Mouse (Mus musculus) lung, embryonic 15.5 days (tissue): ENCODE results near the gene Dlgap4. TPM values are rescaled to one million over a fixed set of nuclear protein-coding genes. Genes with fewer than 3 reads are reported as not detected.

Experiments
- ATAC-seq: fragments of 200-750 bp; cut with Nextera tagmentation; 2 replicates; pipeline ENCODE4 v1.8.0; 2017; ENCODE audit warnings: moderate number of reproducible peaks, borderline replicate concordance; ENCODE audit not compliant: low FRiP score, low TSS enrichment; ENCODE audit errors: extremely low read depth
- H3K27ac ChIP-seq: fragments of 300-500 bp; sonication (generic); 2 replicates; pipeline ENCODE4 v1.5.1; 2015; ENCODE audit warnings: moderate library complexity, mild to moderate bottlenecking, inconsistent platforms
- H3K27me3 ChIP-seq: fragments of 300-500 bp; sonication (generic); 2 replicates; pipeline ENCODE4 v1.6.1; 2015; ENCODE audit warnings: inconsistent platforms
- H3K36me3 ChIP-seq: fragments of 300-500 bp; sonication (generic); 2 replicates; pipeline ENCODE4 v1.6.1; 2015; ENCODE audit warnings: inconsistent platforms
- H3K4me1 ChIP-seq: fragments of 300-500 bp; sonication (generic); 2 replicates; pipeline ENCODE4 v1.6.1; 2015; ENCODE audit warnings: inconsistent platforms
- H3K4me2 ChIP-seq: fragments of 300-500 bp; sonication (generic); 2 replicates; pipeline ENCODE4 v1.6.1; 2015; ENCODE audit warnings: inconsistent platforms, mild to moderate bottlenecking, moderate library complexity
- H3K4me3 ChIP-seq: fragments of 300-500 bp; sonication (generic); 2 replicates; pipeline ENCODE4 v1.5.1; 2015; ENCODE audit warnings: mild to moderate bottlenecking, inconsistent platforms
- H3K9ac ChIP-seq: fragments of 300-500 bp; sonication (generic); 2 replicates; pipeline ENCODE4 v1.6.1; 2015; ENCODE audit warnings: inconsistent platforms
- H3K9me3 ChIP-seq: fragments of 300-500 bp; sonication (generic); 2 replicates; pipeline ENCODE4 v1.6.1; 2016; ENCODE audit warnings: inconsistent platforms
- WGBS: fragments of 180-500 bp; shearing (Covaris S2); methylation state at CpG from one replicate; pipeline ENCODE4 v1.1.7; 2015; 5-methylcytosine and 5-hydroxymethylcytosine counted together
- polyA plus RNA-seq: library from polyadenylated mRNA; unstranded; fragments of >200 nt; fragmentation: Nextera tagmentation; extraction: Ambion mirVana; gene quantifications from 2 replicates; pipeline ENCODE4 v1.2.1, GENCODE M21; 2015

Dlgap4 gene
- polyA plus RNA-seq, 1 experiment from 2014 or later = 67.9 TPM

- H3K27ac ChIP-seq = no peak overlapping the region
- no peak overlapping the region for H3K4me2 ChIP-seq
- ATAC-seq = no peak
- peaks cover 26% of the 10 kb centered on the region for H3K27me3 ChIP-seq
- no peak overlapping the region for H3K4me3 ChIP-seq
- no peak overlapping the region for H3K9ac ChIP-seq
- WGBS = 49% methylated on average over 5 of the region's 5 CpGs
- H3K9me3 ChIP-seq = no peaks in the 10 kb centered on the region
- 0 out of 2 replicates have a peak, but pooled peaks cover 3% of the 10 kb centered on the region for H3K4me1 ChIP-seq
- H3K36me3 ChIP-seq = no peaks in the 10 kb centered on the region
Observed at GRCm38 (mm10) chr2:156621449-156621848, 7.9 kb downstream of the Dlgap4 start.

- peaks cover 19% of the 10 kb centered on the region for H3K27me3 ChIP-seq
- H3K36me3 ChIP-seq = no peaks in the 10 kb centered on the region
- no peak for ATAC-seq
- H3K4me3 ChIP-seq = no peak overlapping the region
- H3K9me3 ChIP-seq = no peaks in the 10 kb centered on the region
- WGBS = 85% methylated on average over 6 of the region's 6 CpGs
- 0 out of 2 replicates have a peak, but pooled peaks cover 3% of the 10 kb centered on the region for H3K4me1 ChIP-seq
- H3K4me2 ChIP-seq = no peak overlapping the region
- no peak overlapping the region for H3K9ac ChIP-seq
- no peak overlapping the region for H3K27ac ChIP-seq
Observed at GRCm38 (mm10) chr2:156622192-156622591, 8.7 kb downstream of the Dlgap4 start.

- Histone ChIP-seq H3K9ac (no peak overlapping the region), H3K4me2 (no peak overlapping the region), H3K9me3 (no peaks in the 10 kb centered on the region), H3K27ac (no peak overlapping the region), H3K4me1 (no peaks in the 10 kb centered on the region), H3K4me3 (no peak overlapping the region), H3K27me3 (peaks cover 8% of the 10 kb centered on the region), H3K36me3 (no peaks in the 10 kb centered on the region)
- no peak for ATAC-seq
- 74% methylated on average over 2 of the region's 2 CpGs for WGBS
Observed at GRCm38 (mm10) chr2:156623246-156623645, 9.7 kb downstream of the Dlgap4 start.

- Histone ChIP-seq H3K36me3 (no peaks in the 10 kb centered on the region), H3K27me3 (no peaks in the 10 kb centered on the region; the same call in 1 of the 2 replicates), H3K4me1 (no peaks in the 10 kb centered on the region), H3K9me3 (no peaks in the 10 kb centered on the region), H3K4me3 (no peak overlapping the region), H3K4me2 (no peak overlapping the region), H3K9ac (no peak overlapping the region), H3K27ac (no peak overlapping the region)
- 77% methylated on average over 18 of the region's 18 CpGs for WGBS
- ATAC-seq = no peak
Observed at GRCm38 (mm10) chr2:156625307-156625706, 11.8 kb downstream of the Dlgap4 start.

- no peaks in the 10 kb centered on the region; the same call in 1 of the 2 replicates for H3K27me3 ChIP-seq
- H3K4me3 ChIP-seq = no peak overlapping the region
- no peak overlapping the region for H3K9ac ChIP-seq
- WGBS = 82% methylated on average over 9 of the region's 9 CpGs
- ATAC-seq = no peak
- no peaks in the 10 kb centered on the region for H3K9me3 ChIP-seq
- no peak overlapping the region for H3K27ac ChIP-seq
- no peaks in the 10 kb centered on the region for H3K4me1 ChIP-seq
- no peak overlapping the region for H3K4me2 ChIP-seq
- H3K36me3 ChIP-seq = no peaks in the 10 kb centered on the region
Observed at GRCm38 (mm10) chr2:156626119-156626518, 12.6 kb downstream of the Dlgap4 start.

- no peak for ATAC-seq
Observed at GRCm38 (mm10) chr2:156626544-156626943, 13.0 kb downstream of the Dlgap4 start.

GRCm38 (mm10) chr2:156627917-156628316 lies 14.4 kb downstream of the Dlgap4 start:
- Histone ChIP-seq H3K9me3 (no peaks in the 10 kb centered on the region), H3K4me3 (no peak overlapping the region), H3K4me1 (no peaks in the 10 kb centered on the region), H3K36me3 (no peaks in the 10 kb centered on the region), H3K9ac (no peak overlapping the region), H3K4me2 (no peak overlapping the region), H3K27me3 (no peaks in the 10 kb centered on the region; the same call in 1 of the 2 replicates), H3K27ac (no peak overlapping the region)
- no peak for ATAC-seq
- 28% methylated on average over 17 of the region's 17 CpGs for WGBS

More at GRCm38 (mm10) chr2:156626544-156626943, 13.0 kb downstream of the Dlgap4 start:
- H3K9me3 ChIP-seq = no peaks in the 10 kb centered on the region
- no peak overlapping the region for H3K4me3 ChIP-seq
- no peaks in the 10 kb centered on the region for H3K36me3 ChIP-seq
- no peak overlapping the region for H3K9ac ChIP-seq
- no peak overlapping the region for H3K4me2 ChIP-seq
- H3K27ac ChIP-seq = no peak overlapping the region
- WGBS = 52% methylated on average over 8 of the region's 8 CpGs
- H3K4me1 ChIP-seq = no peaks in the 10 kb centered on the region
- no peaks in the 10 kb centered on the region; the same call in 1 of the 2 replicates for H3K27me3 ChIP-seq

- Histone ChIP-seq H3K4me2 (no peak overlapping the region), H3K4me3 (no peak overlapping the region), H3K36me3 (no peaks in the 10 kb centered on the region), H3K9ac (no peak overlapping the region), H3K9me3 (no peaks in the 10 kb centered on the region), H3K4me1 (no peaks in the 10 kb centered on the region), H3K27ac (no peak overlapping the region), H3K27me3 (no peaks in the 10 kb centered on the region; the same call in 1 of the 2 replicates)
- 68% methylated on average over 1 of the region's 1 CpGs for WGBS
- no peak for ATAC-seq
Observed at GRCm38 (mm10) chr2:156630288-156630687, 16.8 kb downstream of the Dlgap4 start.

GRCm38 (mm10) chr2:156632721-156633120 lies 19.2 kb downstream of the Dlgap4 start:
- Histone ChIP-seq H3K4me2 (no peak overlapping the region), H3K27me3 (no peaks in the 10 kb centered on the region; the same call in 1 of the 2 replicates), H3K9ac (no peak overlapping the region), H3K4me1 (no peaks in the 10 kb centered on the region), H3K27ac (no peak overlapping the region), H3K36me3 (no peaks in the 10 kb centered on the region), H3K4me3 (no peak overlapping the region), H3K9me3 (no peaks in the 10 kb centered on the region)
- WGBS = 85% methylated on average over 9 of the region's 9 CpGs
- no peak for ATAC-seq

- 81% methylated on average over 9 of the region's 9 CpGs for WGBS
- H3K36me3 ChIP-seq = no peaks in the 10 kb centered on the region
- no peak overlapping the region for H3K9ac ChIP-seq
- no peaks in the 10 kb centered on the region for H3K27me3 ChIP-seq
- H3K4me1 ChIP-seq = no peaks in the 10 kb centered on the region
- H3K9me3 ChIP-seq = no peaks in the 10 kb centered on the region
- no peak overlapping the region for H3K4me2 ChIP-seq
- ATAC-seq = no peak
- H3K27ac ChIP-seq = no peak overlapping the region
- H3K4me3 ChIP-seq = no peak overlapping the region
Observed at GRCm38 (mm10) chr2:156635091-156635490, 21.6 kb downstream of the Dlgap4 start.

- Histone ChIP-seq H3K27ac (no peak overlapping the region), H3K36me3 (no peaks in the 10 kb centered on the region), H3K4me1 (no peaks in the 10 kb centered on the region), H3K9me3 (no peaks in the 10 kb centered on the region), H3K4me3 (no peak overlapping the region), H3K4me2 (no peak overlapping the region), H3K27me3 (no peaks in the 10 kb centered on the region), H3K9ac (no peak overlapping the region)
- 60% methylated on average over 2 of the region's 2 CpGs for WGBS
- ATAC-seq = no peak
Observed at GRCm38 (mm10) chr2:156641141-156641540, 27.6 kb downstream of the Dlgap4 start.

- Histone ChIP-seq H3K9ac (no peak overlapping the region), H3K27ac (no peak overlapping the region), H3K36me3 (no peaks in the 10 kb centered on the region), H3K4me1 (no peaks in the 10 kb centered on the region), H3K4me3 (no peak overlapping the region), H3K4me2 (no peak overlapping the region), H3K27me3 (no peaks in the 10 kb centered on the region), H3K9me3 (no peaks in the 10 kb centered on the region)
- no peak for ATAC-seq
- WGBS = 13% methylated on average over 4 of the region's 4 CpGs
Observed at GRCm38 (mm10) chr2:156642931-156643330, 29.4 kb downstream of the Dlgap4 start.

- Histone ChIP-seq H3K36me3 (no peaks in the 10 kb centered on the region), H3K27me3 (no peaks in the 10 kb centered on the region), H3K9me3 (no peaks in the 10 kb centered on the region), H3K9ac (no peak overlapping the region), H3K4me2 (no peak overlapping the region), H3K27ac (no peak overlapping the region), H3K4me3 (no peak overlapping the region), H3K4me1 (no peaks in the 10 kb centered on the region)
- WGBS = 36% methylated on average over 3 of the region's 3 CpGs
- ATAC-seq = no peak
Observed at GRCm38 (mm10) chr2:156643406-156643805, 29.9 kb downstream of the Dlgap4 start.
